Mouse (Mus musculus) cortical plate, adult 2 months (tissue): ENCODE data around the gene Med20. TPM values are rescaled to one million over a fixed set of nuclear protein-coding genes. Genes with fewer than 3 reads are reported as not detected.
A peak's percentile ranks its signal among the peaks of the same experiment; 100 is the strongest.

Experiments
- H3K27ac ChIP-seq: fragments of 200-500 bp; 2 replicates; pipeline ENCODE4 v1.5.1; 2012; ENCODE audit warnings: low read length, control low read depth, inconsistent platforms; ENCODE audit not compliant: insufficient read depth
- H3K4me1 ChIP-seq: fragments of 200-500 bp; 2 replicates; pipeline ENCODE4 v1.6.1; 2011; ENCODE audit warnings: low read length; ENCODE audit not compliant: control insufficient read depth, insufficient read depth
- H3K4me3 ChIP-seq: fragments of 200-500 bp; 2 replicates; pipeline ENCODE4 v1.5.1; 2011; ENCODE audit warnings: mild to moderate bottlenecking, low read length, control low read depth; ENCODE audit not compliant: insufficient read depth
- CTCF ChIP-seq: fragments of 200-500 bp; IDR thresholded peaks from 2 replicates; pipeline ENCODE4 v1.5.1; 2011; ENCODE audit warnings: mild to moderate bottlenecking, control low read depth, low read length; ENCODE audit not compliant: insufficient read depth; ENCODE audit errors: extremely low read depth
- POLR2A ChIP-seq: fragments of 200-500 bp; IDR thresholded peaks from 2 replicates; pipeline ENCODE4 v1.6.1; 2011; ENCODE audit warnings: mild to moderate bottlenecking, low read length, control low read depth; ENCODE audit not compliant: insufficient read depth; ENCODE audit errors: extremely low read depth
- polyA plus RNA-seq: library from polyadenylated mRNA; depleted of rRNA; stranded (reverse); fragments of >200 nt; gene quantifications from 2 replicates; pipeline ENCODE4 v1.2.3, GENCODE M21; 2012; rRNA removed

Gene Med20
- polyA plus RNA-seq = 32.6 and 34.0 TPM in 2 replicates

DNA sequence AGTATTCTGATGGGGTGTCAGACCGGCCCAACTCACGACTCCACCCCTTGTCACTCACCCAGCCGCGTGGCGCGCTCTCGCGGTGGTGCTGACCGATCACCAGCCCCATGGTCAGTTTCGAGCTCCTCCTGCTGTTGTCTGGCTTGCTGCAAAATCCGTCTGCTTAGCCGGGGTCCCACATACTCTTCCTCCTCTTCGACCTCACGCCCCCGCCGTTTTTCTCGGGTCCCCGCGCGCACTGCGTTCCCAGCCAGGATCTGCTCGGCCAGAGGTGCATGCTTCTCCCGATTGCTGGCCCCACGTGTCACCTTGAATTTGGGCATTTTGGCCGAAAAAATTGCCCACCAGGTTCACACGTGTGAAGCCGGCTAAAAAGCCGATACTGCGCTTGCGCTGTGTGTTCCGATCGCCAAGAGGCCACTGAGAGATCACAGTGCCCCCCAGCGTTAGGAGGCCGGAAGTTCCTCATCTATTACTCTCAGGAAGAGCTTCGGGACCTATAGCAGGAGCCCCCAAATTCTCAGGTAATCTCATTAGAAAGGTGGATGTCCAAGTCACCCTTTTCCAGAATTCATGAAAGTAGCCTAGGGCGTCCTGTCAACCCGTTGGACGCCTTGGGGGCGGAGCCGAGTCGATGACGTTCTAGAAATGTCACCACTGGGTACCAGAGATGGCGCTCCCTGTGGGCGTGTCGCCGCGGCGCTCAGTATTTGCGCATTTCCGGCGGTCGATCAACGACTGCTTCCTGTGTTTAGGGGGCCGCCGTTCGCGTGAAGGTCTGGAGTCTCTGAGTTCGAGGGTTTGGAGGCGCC lies at the start of gene Med20, which contains the start of the genes Bysl and Gm20517:
Gene Med20, plus strand, starts transcription at position 734 of the 812 bp plus-strand sequence.
Gene Bysl, minus strand, starts transcription at position 644 of the 812 bp plus-strand sequence.
Gene Gm20517, plus strand, starts transcription at position 741 of the 812 bp plus-strand sequence.
- H3K27ac ChIP-seq = peak within 1 kb of the TSS; percentile 90
- peak; percentile 85 for TF ChIP-seq CTCF
- peak; percentile 80 for TF ChIP-seq POLR2A
- peaks cover 5% of the 10 kb centered on the region for H3K4me1 ChIP-seq

DNA sequence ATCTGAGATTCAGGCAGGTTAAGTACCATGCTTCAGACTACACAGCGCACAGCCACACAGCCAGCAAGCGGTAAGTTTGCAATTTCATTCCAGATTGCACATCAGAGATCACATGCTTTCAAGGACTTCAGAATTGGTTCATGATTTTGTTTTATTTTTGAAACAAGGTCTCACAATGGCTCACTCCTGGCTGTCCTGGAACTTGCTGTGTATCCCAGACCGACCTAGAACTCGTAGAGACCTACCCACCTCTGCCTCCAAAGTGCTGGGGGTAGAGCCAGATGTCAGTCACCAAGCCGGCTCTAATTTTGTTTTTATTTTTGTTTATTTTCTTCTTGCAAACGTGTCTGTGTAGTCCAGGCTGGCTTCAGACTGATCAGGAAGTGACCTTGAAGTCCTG lies 48.5 kb upstream of the Med20 start:
- H3K4me1 ChIP-seq = no peaks in the 10 kb centered on the region
- no peak overlapping the region for H3K27ac ChIP-seq
- TF ChIP-seq POLR2A = no peak
- no peak for TF ChIP-seq CTCF
- no peak overlapping the region for H3K4me3 ChIP-seq

More for the DNA sequence above, at the start of gene Med20, which contains the start of the genes Bysl and Gm20517:
- H3K4me3 ChIP-seq = peak within 1 kb of the TSS; percentile 75

DNA sequence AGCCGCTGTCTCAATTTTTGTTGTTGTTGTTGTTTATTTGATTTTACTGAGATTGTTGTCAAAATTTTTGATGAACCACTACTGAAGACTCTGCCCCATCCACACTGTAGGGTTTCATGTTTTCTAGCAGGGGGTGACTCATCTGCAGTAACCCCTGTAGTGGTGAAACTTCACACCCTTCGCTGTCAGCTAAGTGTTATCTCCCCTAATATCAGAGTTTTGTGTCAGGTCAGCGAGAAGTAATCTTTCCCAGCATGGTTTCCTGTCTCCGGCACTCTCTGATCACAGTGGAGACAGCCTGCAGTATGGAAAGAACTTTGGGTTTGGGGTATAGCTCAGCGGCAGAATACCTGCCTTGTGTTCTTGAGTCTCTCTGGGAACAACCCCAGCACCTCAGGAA lies 46.8 kb upstream of the Med20 start:
- no peak overlapping the region for H3K4me3 ChIP-seq
- TF ChIP-seq CTCF (no peak), POLR2A (no peak)
- no peak overlapping the region for H3K27ac ChIP-seq
- no peaks in the 10 kb centered on the region for H3K4me1 ChIP-seq

DNA sequence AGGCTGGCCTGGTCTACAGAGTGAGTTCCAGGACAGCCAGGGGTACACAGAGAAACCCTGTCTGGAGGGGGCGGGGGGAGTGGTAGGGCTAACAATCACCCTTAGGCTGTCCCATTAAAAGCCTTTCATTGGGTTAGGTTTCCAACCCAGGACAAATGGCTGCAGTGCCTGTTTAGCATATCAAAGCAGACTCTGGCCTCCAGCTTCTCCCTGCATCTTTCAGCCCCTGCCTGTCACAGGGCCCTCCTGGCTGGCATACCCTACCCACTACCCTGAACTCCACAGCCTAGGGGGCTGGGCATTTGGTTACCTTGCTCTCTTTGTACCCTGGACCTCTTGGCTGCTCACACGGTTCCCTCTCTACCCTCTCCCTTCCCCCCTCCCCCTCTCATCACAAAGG lies 45.2 kb upstream of the Med20 start:
- Histone ChIP-seq H3K4me3 (no peak overlapping the region), H3K4me1 (no peaks in the 10 kb centered on the region), H3K27ac (no peak overlapping the region)
- no peak for TF ChIP-seq CTCF
- no peak for TF ChIP-seq POLR2A

DNA sequence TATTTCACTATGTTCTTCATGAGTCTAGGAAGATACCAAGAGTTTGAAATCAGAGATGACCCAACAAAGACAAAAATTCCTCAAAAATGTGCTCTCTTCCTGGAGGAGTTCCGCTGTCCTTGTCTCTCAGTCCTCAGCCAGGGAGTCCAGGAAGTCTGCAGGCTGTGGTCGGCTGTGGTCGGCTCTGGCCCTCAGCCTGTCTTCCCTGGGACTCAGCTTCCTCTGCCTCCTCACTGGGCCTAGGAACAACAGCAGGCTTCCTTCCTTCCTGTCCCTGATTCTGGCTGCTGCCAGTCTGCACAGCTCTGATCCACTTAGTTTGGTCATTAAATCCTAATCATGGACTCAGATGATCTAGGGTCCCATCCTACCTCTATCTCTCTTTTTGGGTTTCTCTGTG lies 44.1 kb upstream of the Med20 start:
- TF ChIP-seq POLR2A (no peak), CTCF (no peak)
- Histone ChIP-seq H3K4me1 (no peaks in the 10 kb centered on the region), H3K27ac (no peak overlapping the region), H3K4me3 (no peak overlapping the region)

DNA sequence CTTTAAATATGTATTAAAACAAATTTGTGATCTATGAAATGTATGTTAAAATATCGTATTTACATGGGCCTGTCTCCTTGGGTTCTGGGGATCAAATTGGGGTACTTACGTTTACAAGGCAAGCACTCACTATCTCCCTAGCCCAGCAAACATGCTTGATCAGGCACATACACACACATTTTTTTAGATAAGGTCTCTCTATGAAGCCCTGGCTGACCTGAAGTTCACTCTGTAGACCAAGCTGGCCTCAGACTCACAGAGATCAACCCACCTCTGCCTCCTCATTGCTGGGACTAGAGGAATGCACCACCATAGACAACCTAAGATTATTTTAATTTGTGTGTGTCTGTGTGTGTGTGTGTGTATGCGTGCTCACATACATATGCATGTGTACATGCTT lies 43.0 kb upstream of the Med20 start:
- TF ChIP-seq CTCF (no peak), POLR2A (no peak)
- Histone ChIP-seq H3K4me3 (no peak overlapping the region), H3K4me1 (no peaks in the 10 kb centered on the region), H3K27ac (no peak overlapping the region)

DNA sequence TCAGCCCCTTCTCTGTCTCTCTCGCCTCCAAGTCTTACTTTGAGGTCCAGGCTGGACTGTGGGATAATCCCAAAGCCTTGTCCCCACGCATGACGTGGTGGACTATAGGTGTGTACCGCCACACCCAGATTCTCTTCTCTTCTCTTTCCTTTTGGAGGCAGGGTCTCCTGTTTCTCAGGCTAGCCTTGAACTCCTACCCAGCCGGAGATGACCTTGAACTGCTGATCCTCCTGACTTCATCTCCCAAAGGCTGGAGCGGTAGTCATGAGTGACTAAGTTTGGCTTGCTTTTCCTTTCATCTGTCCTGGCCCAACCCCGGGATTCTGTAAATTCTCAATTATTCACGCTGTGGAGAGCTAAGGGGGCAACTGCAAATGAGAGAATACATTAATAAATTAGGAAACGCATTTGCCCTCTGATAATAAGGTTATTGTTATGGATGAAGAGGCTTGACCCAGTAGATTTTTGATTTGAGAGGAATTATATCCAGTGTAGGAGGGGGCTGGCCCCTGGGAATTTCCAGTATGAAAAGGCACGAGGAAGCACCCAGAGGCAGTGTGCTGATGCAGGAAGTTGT lies 42.3 kb upstream of the Med20 start:
- Histone ChIP-seq H3K4me3 (no peak overlapping the region), H3K27ac (no peak overlapping the region), H3K4me1 (no peaks in the 10 kb centered on the region)
- TF ChIP-seq POLR2A = no peak
- no peak for TF ChIP-seq CTCF

DNA sequence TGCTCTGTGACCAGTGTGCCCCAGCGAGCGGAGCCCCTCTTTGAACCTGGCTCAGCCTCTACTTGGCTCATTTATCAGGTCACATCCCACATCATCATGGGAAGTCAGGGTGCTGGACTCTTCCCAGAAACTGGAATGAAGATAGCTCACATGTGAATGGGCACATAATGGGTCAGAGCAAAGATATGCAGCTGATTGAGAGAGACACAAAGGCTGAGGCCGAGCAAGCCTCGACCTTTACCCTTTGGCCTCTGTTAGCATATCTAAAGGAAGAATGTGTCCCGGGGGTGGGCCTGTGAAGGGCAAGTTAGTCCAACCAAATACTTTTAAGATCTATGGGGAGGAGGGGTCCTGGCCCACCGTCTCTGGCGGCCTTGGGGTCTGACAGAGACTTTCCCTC lies 39.8 kb upstream of the Med20 start:
- Histone ChIP-seq H3K27ac (no peak overlapping the region), H3K4me3 (no peak overlapping the region), H3K4me1 (no peaks in the 10 kb centered on the region)
- TF ChIP-seq CTCF = no peak
- TF ChIP-seq POLR2A = no peak

DNA sequence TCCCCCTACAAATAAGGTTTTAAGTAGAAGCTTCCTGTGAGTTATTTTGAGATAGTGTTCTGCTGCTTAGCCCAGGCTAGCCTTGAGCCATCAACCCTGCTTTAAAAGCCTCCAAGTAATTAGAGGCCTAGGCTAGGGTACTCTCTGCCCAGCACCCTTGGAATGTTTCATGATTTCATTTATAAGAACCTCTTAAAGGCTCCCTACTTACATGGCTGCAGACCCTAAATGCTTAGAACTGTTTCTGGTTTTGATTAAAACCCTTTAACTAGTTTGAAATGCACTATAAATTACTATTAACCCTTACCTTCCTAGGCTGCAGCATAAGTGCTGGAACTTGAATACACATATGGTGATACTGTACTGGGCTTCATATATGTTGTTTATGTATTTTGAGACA lies 38.9 kb upstream of the Med20 start:
- H3K4me1 ChIP-seq = no peaks in the 10 kb centered on the region
- no peak for TF ChIP-seq CTCF
- no peak for TF ChIP-seq POLR2A
- no peak overlapping the region for H3K4me3 ChIP-seq
- no peak overlapping the region for H3K27ac ChIP-seq

DNA sequence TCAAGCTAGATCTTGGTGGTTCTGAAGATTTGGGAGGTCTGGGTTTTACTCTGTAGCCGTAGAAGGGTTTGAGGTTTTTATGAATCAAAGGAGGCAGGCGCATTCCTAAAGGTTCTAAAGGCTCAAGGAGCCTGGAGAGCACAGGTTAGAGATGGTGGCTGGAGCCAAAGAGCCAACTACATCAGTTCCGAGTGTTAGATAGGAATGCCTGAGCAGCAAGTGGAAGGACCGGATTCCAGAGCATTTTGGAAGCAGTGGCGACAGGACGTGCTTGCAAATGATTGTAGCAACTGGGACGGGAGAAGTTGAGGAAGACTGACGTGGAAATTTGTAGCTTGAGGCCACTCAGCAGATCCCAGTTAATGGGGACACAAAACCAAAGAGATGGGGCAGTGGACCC lies 37.4 kb upstream of the Med20 start:
- Histone ChIP-seq H3K4me3 (no peak overlapping the region), H3K4me1 (no peaks in the 10 kb centered on the region), H3K27ac (no peak overlapping the region)
- TF ChIP-seq POLR2A = no peak
- no peak for TF ChIP-seq CTCF
